Mouse (Mus musculus): ENCODE measurements around the gene Spcs1.
A peak's percentile ranks its signal among the peaks of the same experiment; 100 is the strongest.

Gene Spcs1

DNA sequence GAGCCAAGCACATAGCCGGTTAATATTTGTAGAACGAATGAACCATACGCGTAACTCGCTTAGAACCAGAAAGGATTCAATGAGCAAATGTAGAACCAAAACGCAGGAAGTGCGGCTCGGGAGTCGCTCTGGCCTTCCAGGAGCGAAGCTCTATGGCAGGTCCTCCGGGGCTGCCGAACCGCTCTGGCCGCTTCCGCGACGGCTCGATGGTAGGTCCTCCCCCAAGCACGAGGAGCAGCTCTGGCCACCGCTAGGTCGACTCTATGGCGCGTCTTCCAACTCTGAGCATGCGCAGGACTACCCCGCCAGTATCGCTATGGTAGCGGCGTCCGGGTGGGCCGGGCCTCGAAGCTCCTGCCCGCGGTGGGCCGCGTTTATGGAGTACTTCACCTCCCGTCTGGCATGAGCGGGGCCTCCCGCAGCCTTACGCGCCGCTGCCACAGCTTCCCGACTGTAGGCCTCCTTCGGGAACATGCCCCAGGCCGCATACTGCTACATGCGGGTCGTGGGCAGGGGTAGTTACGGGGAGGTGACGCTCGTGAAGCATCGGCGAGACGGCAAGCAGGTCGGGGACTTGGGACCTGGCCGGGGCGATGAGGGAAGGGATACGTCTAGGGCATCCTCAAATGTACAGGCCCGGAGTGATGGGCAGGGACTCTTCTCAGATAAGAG lies 50.2 kb downstream of the Spcs1 start, which contains the start of gene Nek4:
TSS of gene Nek4 (plus strand) at position 224 of the 672 bp plus-strand sequence.
- DNase-seq (ENCODE audit: low read depth, low spot score) = peak; percentile 92

DNA sequence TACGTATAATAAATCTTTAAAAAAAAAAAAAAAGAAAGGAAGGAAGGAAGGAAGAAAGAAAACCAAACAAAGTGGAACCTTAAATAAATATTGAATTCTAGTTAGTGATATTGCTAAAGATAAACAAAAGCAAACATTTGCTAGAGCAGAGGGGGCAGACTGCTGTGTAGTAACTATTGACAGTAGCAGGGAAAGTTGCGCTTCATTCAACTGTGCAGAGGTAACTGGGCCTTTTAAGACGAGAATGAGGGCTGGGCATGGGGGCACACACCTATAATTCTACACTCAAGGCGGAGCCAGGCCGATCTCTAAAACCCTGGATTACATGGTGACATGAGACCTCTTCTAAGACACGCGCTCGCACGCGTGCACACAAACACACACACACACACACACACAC lies 51.5 kb downstream of the Spcs1 start:
- DNase-seq (ENCODE audit: low read depth, low spot score) = no peak
